Mouse (Mus musculus): ENCODE data around the gene Fgfr2.

DNA sequence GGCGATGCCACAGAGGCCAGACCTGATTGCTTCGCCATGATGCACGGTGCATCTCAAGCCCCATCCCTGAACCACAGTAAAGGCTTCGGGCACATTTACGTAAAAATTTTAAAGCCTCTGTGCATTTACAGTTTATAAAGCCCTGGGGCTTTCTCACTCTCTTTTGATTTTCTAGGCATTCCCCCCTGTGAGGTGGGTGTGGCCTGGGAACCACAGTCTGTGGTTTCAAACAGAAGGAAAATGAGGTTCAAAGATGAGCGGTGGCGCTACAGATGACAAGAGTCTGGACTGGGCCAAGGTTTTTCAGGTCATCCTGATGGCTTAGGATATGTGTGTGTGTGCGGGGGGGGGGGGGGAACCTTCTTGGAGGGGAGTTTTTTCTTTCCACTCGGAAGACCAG, 523.1 kb downstream of the Fgfr2 start:
- TF ChIP-seq CTCF (IDR thresholded peaks at IDR 0.05; ENCODE audit: borderline replicate concordance, extremely low read depth, insufficient read depth, insufficient read length) (no peak), POLR2A (IDR thresholded peaks at IDR 0.05; ENCODE audit: borderline replicate concordance, extremely low read depth, insufficient read depth, insufficient read length, poor library complexity, severe bottlenecking) (no peak)

All from brain, embryonic 14.5 days (tissue).